Mouse (Mus musculus): ENCODE results near the gene Pnpla8. TPM values are rescaled to one million over a fixed set of nuclear protein-coding genes. Genes with fewer than 3 reads are reported as not detected.

Gene Pnpla8
- total and polyA plus RNA-seq, 3 experiments, result 8.0 to 15.9 TPM; not detected in 1

GRCm38 (mm10) chr12:44265651-44266050 lies 44.5 kb downstream of the Pnpla8 start:
- peaks cover 1% of the 10 kb centered on the region; the same call in 1 of the 2 replicates for H3K79me2 ChIP-seq (ENCODE audit: control insufficient read depth, insufficient read depth, low read length, poor library complexity)
- peaks cover 0 to 3% of the 10 kb centered on the region in 2 experiments; a peak in 2 of 4 replicates for H3K4me1 ChIP-seq (ENCODE audit: control insufficient read depth in 1 of 2, insufficient read depth in 2 of 2, low read length in 2 of 2)
- no peak overlapping the region for H3K27ac ChIP-seq (ENCODE audit: control insufficient read depth, low read depth, low read length)
- no peak overlapping the region for H3K9ac ChIP-seq (ENCODE audit: control insufficient read depth, low read depth, low read length, poor library complexity, severe bottlenecking)
- no peaks in the 10 kb centered on the region for H3K27me3 ChIP-seq (ENCODE audit: control insufficient read depth in 1 of 2, insufficient read depth in 2 of 2, low read length in 2 of 2)
- DNase-seq (ENCODE audit: low read depth, low spot score), result no peak
- no peak for TF ChIP-seq POLR2AphosphoS2 (IDR thresholded peaks at IDR 0.05; ENCODE audit: low read length)
- TF ChIP-seq MXI1 (IDR thresholded peaks at IDR 0.05; ENCODE audit: low read depth, low read length), result no peak
- TF ChIP-seq ZMIZ1 (IDR thresholded peaks at IDR 0.05; ENCODE audit: low read depth, low read length), result no peak
- no peak for TF ChIP-seq ELF1 (IDR thresholded peaks at IDR 0.05; ENCODE audit: low read depth, low read length)
- no peak for TF ChIP-seq GATA1 (IDR thresholded peaks at IDR 0.05; ENCODE audit: low read depth, low read length)
- no peak for TF ChIP-seq POLR2AphosphoS5 (IDR thresholded peaks at IDR 0.05; ENCODE audit: borderline replicate concordance, low read depth, low read length)
- no peak for TF ChIP-seq USF1 (IDR thresholded peaks at IDR 0.05; ENCODE audit: low read depth, low read length)
- TF ChIP-seq MYB (IDR thresholded peaks at IDR 0.05; ENCODE audit: low read depth, low read length), result no peak
- no peak for TF ChIP-seq USF2 (IDR thresholded peaks at IDR 0.05; ENCODE audit: borderline replicate concordance in 1 of 2, insufficient read depth in 1 of 2, low read depth in 1 of 2, low read length in 2 of 2)
- TF ChIP-seq JUND (IDR thresholded peaks at IDR 0.05; ENCODE audit: low read depth, low read length), result no peak
- TF ChIP-seq GABPA (IDR thresholded peaks at IDR 0.05; ENCODE audit: low read depth, low read length), result no peak
- no peak for TF ChIP-seq MAZ (IDR thresholded peaks at IDR 0.05; ENCODE audit: low read depth, low read length)
- no peak for TF ChIP-seq ZNF384 (IDR thresholded peaks at IDR 0.05; ENCODE audit: low read depth, low read length)
- no peak for TF ChIP-seq CTCF (IDR thresholded peaks at IDR 0.05 in 2 of 3, conservative IDR thresholded peaks at IDR 0.05 in 1 of 3; ENCODE audit: control insufficient read depth in 1 of 3, insufficient read depth in 1 of 3, low read depth in 2 of 3, low read length in 3 of 3, poor library complexity in 1 of 3, severe bottlenecking in 1 of 3)
- no peak for TF ChIP-seq RCOR1 (IDR thresholded peaks at IDR 0.05; ENCODE audit: low read depth, low read length)
- TF ChIP-seq RAD21 (IDR thresholded peaks at IDR 0.05; ENCODE audit: low read depth, low read length), result no peak
- TF ChIP-seq EP300 (IDR thresholded peaks at IDR 0.05; ENCODE audit: low read depth in 1 of 2, low read length in 2 of 2), result no peak
- TF ChIP-seq POLR2A (IDR thresholded peaks at IDR 0.05; ENCODE audit: control insufficient read depth in 1 of 2, insufficient read depth in 1 of 2, low read depth in 1 of 2, low read length in 2 of 2, poor library complexity in 1 of 2), result no peak
- no peak for TF ChIP-seq ETS1 (IDR thresholded peaks at IDR 0.05; ENCODE audit: low read depth, low read length)
- H3K9me3 ChIP-seq (replicated peaks; ENCODE audit: insufficient read depth, low read length), result no peaks in the 10 kb centered on the region
- H3K4me3 ChIP-seq (ENCODE audit: control insufficient read depth in 1 of 2, insufficient read depth in 1 of 2, low read depth in 2 of 2, low read length in 2 of 2), result no peak overlapping the region
- peaks cover 0 to 6% of the 10 kb centered on the region in 2 experiments; a peak in 2 of 4 replicates for H3K36me3 ChIP-seq (ENCODE audit: control insufficient read depth in 1 of 2, insufficient read depth in 2 of 2, low read length in 2 of 2)

GRCm38 (mm10) chr12:44267196-44267595 lies 46.0 kb downstream of the Pnpla8 start:
- peaks cover 1% of the 10 kb centered on the region; the same call in 1 of the 2 replicates for H3K79me2 ChIP-seq (ENCODE audit: control insufficient read depth, insufficient read depth, low read length, poor library complexity)
- no peak for DNase-seq (ENCODE audit: low read depth, low spot score)
- no peaks in the 10 kb centered on the region for H3K27me3 ChIP-seq (ENCODE audit: control insufficient read depth in 1 of 2, insufficient read depth in 2 of 2, low read length in 2 of 2)
- no peak overlapping the region for H3K27ac ChIP-seq (ENCODE audit: control insufficient read depth, low read depth, low read length)
- H3K9ac ChIP-seq (ENCODE audit: control insufficient read depth, low read depth, low read length, poor library complexity, severe bottlenecking), result no peak overlapping the region
- H3K4me1 ChIP-seq (ENCODE audit: control insufficient read depth in 1 of 2, insufficient read depth in 2 of 2, low read length in 2 of 2), result peaks cover 0 to 3% of the 10 kb centered on the region in 2 experiments; a peak in 2 of 4 replicates
- no peak for TF ChIP-seq ELF1 (IDR thresholded peaks at IDR 0.05; ENCODE audit: low read depth, low read length)
- TF ChIP-seq TBP (IDR thresholded peaks at IDR 0.05; ENCODE audit: low read depth, low read length), result no peak
- no peak for TF ChIP-seq GATA1 (IDR thresholded peaks at IDR 0.05; ENCODE audit: low read depth, low read length)
- H3K36me3 ChIP-seq (ENCODE audit: control insufficient read depth in 1 of 2, insufficient read depth in 2 of 2, low read length in 2 of 2), result peaks cover 0 to 6% of the 10 kb centered on the region in 2 experiments; a peak in 2 of 4 replicates
- H3K4me3 ChIP-seq (ENCODE audit: control insufficient read depth in 1 of 2, insufficient read depth in 1 of 2, low read depth in 2 of 2, low read length in 2 of 2), result no peak overlapping the region
- H3K9me3 ChIP-seq (replicated peaks; ENCODE audit: insufficient read depth, low read length), result no peaks in the 10 kb centered on the region
